Mouse (Mus musculus) layer of hippocampus, adult 18-20 months (tissue): ENCODE measurements around the gene Espnl. TPM values are rescaled to one million over a fixed set of nuclear protein-coding genes. Genes with fewer than 3 reads are reported as not detected.

Source experiments
- DNase-seq, 2 experiments: peaks; one replicate each; pipeline ENCODE4 v3.0.0; 2022; ENCODE audit warnings: low spot score in 2 of 2
- long read RNA-seq: library from polyadenylated mRNA; stranded (forward); transcript quantifications from one replicate; pipeline ENCODE4 v2.0.0, GENCODE M21; 2021
- total RNA-seq, 2 experiments: library from RNA; stranded (reverse); gene quantifications; 2 replicates each; pipeline ENCODE4 v1.2.3; 2021

Gene Espnl
- total RNA-seq: under 1 TPM in 1 of 2 experiments, not detected in 1; 0.07 TPM
- long read RNA-seq: 0 reads

DNA sequence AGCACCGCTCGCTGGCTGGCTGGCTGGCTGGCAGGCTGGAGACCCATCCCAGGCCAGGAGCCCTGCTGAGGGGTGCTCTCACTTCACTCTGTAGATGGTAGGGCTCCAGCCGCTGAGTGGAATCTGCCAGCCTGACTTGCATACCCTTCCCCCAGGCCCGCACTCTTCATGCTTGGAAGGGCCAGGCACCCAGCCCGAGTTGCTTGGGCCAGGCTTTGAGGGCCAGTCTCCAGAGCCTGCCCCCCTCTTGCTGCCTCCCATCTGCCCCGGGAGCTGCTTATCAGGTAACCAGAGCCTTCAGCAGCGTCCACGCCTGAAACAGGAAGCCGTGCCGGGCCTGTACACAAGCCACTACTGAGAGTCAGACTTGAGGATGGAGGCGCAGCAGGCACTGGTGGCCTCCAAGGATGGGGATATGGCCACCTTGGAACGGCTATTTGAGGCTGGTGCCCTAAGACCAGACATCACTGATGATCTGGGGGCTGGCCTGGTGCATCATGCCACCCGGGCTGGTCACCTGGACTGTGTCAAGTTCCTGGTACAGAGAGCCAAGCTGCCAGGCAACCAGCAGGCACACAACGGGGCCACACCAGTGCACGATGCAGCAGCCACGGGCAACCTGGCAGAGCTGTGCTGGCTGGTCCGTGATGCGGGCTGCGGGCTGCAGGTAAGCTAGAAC is at the start of gene Espnl:
Espnl (plus strand) TSS at position 316 of the 679 bp plus-strand sequence.
- DNase-seq: no peak

DNA sequence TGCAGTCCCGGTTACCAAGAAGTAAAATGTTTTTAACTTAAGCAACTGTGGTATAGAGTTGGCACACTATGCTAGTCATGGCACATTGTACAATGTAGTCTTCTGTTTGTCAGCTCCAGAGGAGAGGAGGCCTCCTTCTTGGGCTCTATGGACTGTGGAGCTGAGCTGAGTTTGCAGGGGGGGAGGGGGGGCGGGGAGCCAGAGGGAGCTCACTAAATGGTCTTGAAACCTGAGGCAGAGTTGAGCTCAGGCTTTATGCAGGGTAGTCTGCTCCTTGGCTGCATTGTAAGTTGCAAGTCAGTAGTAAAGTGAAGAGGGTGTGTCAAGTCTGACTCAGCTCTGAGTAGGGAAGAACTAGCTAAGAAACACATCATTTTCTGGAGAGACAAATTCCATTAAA is 49.6 kb upstream of the Espnl start:
- no peak for DNase-seq

DNA sequence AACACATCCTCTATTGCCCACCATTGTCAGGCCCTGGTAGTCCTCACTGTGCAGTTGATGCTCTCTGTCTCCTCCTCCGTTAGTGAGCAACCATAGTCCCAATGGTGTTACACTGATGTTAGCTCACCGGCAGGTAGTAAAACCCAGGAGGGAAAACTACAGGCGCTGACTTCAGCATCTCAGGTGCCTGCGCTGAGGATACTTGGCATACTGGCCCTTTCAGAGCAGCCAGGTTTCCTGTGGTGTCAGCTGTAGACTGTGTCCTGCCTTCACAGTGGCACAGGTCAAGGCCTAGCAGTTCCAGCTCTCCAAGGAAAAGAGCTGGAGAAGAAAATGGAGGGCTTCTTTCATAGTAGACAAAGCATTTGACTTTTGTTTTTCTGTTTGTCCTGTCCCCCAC is 45.3 kb upstream of the Espnl start:
- DNase-seq: no peak

DNA sequence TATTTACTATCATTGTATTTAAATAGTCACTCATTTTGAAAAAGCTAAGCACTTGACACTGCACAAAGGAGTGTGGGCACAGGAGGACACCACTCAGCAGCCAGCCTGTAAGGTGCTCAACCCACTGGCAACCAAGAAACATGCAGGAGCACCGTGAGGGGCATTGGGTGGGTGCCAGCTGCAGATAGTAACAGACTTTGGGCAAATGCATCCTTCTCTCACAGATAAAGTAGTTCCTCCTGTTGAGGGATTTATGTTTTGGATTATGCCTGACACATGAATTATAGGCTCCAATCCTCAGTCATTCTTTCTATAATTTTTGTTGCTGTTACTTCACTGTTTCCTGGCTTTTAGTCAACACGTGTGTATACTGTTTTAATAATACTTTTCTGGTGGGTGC is 44.4 kb upstream of the Espnl start:
- DNase-seq: no peak

DNA sequence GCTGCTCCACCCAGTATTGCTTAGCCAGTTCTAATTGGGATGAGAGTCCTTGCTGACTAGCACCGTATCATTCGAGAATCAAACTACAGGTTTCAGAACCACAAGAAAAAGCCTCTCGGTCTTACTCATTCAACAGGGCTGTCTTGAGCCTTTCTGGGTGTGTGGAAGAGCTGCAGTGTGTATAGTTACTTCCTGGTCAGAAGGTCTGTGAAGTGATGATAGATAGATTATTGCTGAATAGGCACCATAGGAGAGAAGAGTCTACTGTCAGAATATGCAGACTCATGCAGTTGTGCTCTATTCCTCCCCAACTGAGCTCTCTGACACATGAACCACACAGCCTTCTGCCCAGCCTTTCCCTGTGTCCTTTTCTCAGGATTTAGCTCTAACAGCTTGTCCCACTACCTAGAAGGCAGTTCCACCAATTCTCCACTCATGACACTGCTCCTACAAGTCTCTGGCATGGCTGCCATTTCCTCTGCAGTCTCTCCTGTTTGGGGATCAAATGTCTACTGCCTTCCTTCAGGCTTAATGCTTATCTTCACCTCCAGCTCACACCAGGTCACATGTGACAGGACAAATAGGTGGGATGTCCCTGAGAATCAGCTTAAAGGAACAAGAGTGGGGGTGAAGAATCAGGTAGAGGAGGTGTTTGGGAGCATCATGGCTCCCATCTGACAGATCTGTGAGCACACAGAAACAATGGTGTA is 43.3 kb upstream of the Espnl start:
- DNase-seq: no peak

DNA sequence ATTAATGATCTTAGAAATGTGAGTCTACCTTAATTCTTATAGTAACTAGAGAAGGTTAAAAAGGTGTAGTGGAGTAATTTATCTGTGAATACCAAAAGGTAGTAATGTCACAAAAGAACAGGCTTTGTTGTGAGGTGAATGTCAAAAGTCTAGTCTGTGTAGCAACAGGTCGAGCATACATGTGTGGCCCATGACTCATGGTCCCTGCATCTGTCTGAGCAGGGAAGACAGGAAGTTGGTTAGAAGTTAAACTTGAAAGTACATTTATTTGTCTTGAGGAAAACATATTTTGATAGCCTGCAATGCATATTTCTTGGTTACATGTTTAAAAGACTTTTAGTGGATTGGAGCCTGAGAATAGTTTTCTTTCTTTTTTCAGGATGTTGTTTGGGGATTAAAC is 42.7 kb upstream of the Espnl start:
- DNase-seq: no peak

DNA sequence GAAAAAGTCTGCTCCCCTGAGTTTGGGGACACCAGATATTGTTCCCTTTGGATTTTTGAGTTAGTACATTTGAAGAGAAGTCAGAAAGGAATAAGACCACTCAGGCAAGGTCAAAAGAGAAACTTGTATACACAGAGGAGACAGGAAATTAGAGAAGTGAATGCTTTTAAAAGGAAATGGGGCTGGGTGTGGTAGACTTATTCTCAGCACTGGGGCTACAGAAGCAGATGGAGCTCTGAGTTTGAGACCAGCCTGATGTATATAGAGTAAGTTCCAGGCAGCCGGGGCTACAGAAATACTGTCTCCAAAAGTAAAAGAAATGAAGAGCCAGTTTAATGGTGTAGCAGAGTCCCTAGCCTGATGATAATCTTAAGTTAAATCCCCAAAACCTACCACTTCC is 39.3 kb upstream of the Espnl start:
- DNase-seq: no peak

DNA sequence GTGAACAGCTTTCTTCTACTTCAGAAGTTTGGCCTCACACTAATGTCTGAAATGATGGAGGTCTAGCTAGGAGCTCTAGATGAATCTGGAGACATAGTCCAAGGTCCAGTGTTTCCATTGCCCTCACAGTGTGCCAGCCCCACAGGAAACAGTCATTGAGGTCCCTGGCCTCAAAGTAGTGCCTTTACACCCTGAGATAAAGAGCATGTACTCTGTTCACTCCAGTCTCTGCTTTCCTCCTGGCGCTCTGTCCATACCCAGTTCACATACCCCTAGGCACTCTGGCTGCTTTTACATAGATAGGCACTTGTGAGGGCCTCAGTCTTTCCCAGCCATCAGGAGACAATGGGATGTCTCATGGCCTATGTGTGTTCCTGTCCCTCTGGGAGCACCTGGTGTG is 32.5 kb upstream of the Espnl start:
- no peak for DNase-seq

DNA sequence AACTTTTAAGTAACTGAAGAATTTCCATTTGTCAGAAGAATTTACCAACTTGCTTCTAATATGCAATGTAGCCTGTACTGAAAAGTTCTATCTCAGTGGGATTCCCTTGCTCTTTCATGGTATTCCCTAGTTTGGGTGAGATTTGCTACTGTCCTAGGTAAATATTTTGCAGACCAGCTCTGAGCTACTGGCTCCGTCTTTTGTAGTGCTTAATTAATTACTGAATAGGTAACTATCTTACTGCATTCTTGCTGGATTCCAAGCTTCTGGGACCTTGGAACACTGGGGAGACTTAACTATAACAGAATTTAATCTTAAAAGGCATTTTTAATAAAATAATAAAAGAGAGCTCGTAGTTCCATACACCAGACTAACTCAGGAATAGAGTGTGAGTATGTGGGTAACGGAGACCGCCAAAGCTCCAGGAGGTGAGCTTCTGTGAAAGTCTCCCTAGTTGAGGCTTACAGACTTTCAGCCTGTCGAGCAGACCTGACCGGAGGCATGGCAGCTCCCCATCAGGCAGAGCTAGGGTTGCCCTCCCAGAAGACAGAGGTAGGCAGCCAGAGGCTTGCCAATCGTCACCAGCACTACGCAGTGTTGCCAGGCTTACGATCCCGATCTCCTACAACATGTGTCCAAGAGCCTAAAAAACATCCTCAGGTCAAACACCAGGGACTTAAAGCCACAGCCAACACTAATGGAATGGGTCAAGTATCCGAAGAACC is 29.6 kb upstream of the Espnl start:
- DNase-seq: no peak

DNA sequence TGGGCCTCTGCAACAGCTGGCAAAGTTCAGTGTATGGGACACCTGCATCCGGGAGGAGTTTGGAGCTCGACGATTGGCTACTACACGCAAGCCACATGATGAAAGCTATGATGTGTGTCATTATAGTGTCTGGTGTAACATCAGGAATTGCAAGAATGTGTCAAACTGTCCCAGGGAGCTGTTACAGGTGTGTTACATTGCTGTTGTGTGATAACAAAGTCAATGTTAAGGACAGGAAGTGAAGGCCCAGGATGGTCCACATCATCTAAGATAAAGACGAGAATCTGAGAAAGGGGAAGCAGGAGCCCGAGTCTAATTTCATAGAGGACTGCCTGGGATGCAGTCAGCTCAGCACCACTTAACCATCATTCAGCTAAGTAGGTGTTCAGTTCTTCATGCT is 26.3 kb upstream of the Espnl start:
- no peak for DNase-seq

DNA sequence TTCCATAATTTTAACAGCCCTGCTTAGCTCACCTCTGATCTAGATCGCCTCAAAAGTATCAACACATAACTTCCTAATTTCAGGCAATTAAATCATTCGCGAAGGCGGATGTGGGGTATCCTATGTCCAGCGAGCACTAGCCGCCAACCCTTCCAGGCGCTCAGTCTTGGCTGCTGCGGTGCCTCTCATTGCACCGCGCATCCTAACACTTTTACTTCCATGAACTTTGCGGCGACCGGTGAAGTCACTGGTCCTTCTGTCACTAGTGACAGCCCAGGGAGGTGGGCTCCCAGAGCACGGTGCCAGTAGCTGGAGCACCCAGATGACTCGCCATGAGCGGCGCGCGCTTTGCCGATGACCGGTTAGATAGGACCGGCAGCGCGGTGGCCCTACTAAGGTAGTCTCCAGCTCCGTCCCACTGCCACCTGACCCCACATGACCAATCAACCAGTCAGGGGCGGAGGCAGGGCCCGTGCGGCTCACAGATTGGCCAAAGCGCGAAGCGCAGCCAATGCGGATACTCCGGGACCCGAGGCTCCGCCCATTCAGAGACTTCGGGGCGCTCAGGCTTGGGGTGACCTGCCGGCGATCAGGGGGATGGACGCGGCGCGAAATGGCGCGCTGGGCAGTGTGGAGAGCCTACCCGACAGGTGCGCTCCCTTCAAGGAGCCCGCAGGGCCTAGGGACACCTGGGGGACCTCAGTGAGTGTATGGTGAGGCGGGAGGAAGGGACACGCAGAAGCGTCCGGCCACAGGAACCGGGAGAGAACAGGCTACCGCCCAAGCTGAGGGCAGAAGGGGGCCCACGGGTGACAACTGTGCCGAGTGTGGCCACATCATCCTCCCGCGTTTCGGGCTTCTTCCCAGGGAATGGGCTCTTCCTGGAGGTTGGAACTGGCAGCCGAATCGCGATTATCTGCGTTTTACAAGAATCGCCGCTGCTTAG is 23.8 kb upstream of the Espnl start, which contains the start of gene Scly:
Scly (plus strand) TSS at position 540 of the 946 bp plus-strand sequence.
- peak; percentile 93 to 97 for DNase-seq

DNA sequence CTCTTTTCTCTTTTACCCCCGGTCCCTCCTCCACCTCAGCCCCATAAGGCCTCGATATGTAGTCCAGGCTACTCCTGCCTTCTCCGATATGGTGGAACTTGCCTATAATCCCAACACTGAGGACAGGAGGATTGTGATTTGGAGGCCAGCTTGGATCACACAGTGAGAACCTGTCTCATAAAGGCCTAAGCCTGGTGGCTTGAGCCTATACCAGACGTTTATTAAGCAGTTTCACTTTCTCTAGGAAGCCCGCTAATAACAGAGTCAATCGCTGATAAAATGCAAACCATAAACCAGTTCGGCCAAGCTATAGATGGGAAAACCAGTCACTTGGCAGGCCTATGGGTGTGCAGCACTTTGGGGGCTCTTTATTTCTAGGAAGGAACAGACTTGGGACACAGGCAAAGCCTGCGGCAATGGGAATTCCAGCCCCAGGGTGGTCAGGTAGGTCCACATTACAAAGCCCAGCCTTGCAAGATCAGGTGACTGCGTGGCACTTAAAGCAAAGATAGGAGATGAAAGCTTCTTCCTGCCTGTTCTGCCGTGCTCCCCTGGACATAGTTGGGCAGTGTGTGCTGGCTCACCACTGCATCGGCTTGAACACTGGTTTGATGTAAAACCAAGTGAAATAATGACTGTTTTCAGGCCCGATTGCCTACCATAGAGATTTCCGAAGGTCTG is 22.7 kb upstream of the Espnl start:
- no peak for DNase-seq

DNA sequence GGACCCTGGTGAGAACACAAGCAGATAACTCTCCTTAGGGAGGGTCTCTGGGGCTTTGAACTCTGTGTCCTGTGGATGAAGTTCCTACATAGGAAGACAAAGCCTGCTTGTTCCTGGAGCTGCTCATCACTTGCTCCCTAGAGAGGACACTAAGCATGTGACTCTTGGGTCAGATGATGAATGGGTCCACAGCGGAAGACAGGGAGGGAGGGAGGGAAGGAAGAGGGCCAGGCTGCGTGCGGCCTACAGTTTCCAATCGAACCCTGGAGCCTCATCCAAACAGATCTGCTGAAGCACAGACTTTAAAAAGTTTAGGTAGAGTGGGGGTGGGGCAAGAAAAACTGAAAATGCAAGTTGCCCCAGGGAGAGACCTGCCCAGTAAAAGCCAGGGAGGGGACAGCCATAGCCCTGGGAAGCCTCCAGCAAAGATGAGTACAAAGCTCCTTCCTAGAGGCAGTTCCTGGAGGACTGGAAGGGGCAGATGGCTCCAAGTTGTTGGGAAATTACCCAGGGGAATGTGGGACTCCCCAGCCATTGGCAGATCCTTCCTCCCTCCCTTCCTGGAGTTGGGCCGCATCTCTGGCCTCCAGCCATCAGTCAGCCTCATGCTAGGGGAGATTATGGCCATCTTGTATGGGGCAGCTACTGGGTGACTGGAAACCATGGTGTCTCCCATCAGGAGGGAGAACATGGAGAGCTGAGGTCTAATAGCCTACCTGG is 22.0 kb upstream of the Espnl start:
- no peak for DNase-seq

DNA sequence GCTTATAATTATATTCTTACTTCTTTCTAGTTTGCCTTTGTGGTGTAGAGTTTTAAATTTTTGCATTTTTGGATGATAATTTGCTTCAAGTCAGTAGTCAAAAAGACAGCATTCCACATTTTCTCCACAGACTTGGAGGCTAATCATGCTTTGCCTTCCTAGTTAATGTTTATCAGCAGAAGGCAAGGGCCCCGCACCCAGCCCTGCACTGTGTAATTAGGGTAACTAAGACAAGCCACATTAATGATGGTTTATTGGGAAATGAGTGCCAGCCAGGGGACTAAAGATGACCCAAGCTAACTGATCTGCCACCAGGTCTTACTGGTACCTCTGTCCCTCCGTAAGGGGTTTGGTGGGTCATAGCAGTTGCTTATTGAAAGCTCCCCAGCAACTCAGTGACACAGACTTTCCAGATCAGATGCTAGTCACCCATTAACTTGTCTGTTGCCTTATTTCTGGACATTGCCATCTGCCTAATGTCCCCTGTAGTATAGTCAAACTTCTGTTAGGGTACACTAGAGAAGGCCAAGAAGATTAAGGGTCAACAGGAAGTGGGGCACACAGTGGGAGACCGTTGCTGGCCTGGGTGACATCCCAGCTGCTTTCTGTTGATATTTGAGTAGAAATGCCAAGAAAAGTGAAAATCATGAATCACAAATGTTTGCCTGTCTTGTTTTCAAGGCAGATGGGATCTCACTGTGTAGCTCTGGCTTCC is 20.5 kb upstream of the Espnl start:
- DNase-seq: peak in 1 of 2 experiments; percentile 8

DNA sequence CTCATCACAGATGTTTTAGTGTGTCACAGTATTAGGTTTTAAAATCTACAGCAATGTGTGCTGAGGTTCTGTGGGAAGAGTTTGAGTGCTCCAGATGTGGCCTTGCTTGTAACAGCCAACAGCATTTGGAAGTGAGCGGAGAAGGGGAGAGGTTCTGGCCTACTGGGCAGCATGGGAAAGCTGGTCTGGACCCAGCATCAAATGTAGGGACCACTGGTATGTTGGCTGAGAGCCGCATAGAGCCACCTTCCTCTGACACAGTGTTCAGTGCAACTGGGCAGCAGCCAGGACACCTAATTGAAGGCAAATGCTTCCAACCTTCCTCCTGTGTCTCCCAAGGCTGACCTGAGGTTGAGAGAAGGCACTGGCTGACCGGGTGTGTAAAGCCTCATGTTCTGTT is 19.9 kb upstream of the Espnl start:
- no peak for DNase-seq

DNA sequence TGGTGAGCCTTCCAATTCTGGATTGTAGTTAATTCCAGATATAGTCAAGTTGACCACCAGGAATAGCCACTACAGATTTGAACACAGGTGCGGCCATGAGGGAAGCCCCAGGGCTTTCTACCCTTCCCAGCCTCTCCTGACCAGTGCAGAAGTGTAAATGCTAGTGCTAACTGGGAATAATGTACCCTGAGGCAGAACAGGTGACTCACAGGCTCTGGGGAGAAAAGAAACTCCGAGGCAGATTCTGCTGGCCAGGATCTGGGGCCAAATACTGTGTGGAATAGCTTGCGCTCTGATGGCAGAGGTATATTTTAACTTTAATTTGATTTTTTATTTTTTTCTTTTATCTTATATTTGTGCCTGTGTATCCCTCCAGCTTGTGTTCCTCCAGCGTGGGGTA is 17.3 kb upstream of the Espnl start:
- DNase-seq: no peak

DNA sequence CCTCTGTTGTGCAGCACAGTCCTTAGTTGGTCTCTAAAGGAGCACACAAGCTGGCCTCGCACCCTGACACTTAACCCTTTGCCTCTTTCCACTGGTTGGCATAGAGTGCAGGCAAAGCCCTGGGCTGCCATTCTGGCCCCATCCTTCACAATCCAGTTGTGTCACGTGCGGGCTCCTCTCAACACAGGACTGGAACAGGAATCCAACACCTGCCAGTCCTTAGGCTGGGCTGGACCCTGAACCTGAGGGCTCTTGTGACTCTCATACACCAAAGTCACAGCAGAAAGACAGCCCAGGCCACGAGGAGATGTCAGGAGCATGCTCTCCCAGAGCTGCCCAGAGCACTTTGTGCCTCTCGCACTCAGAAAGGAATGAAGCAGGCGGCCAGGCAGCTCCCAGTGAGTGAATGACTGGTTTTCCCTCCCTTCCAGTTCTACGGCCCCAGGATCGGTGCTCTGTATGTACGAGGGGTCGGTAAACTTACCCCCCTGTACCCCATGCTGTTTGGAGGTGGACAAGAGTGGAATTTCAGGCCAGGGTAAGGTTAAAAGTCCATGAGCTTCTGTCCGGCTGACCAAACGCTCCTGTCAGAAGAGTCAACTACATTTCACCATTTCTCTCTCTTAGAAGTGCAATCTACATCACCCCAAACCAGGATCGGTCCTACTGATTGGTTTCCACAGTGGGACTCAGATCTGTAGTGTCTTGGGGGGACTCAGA is 12.3 kb upstream of the Espnl start:
- DNase-seq: no peak

DNA sequence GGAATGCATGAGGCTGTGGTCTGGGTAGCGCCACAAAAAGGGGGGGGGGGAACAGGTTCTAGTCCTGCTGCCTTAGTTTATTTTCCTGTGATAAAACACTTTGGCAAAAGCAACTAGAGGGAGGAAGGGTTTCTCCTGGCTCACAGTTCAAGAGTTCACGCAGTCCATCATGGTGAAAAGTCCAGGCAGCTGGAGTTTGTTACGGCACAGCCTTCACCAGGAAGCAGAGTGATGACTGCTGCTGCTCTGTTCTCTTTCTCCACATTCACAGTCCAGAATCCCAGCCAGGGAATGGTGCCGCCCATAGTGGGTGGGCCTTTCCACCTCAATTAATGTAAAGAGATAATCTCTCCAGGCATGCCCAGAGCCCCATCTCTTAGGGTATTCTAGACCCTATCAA is 9.6 kb upstream of the Espnl start:
- DNase-seq: no peak

DNA sequence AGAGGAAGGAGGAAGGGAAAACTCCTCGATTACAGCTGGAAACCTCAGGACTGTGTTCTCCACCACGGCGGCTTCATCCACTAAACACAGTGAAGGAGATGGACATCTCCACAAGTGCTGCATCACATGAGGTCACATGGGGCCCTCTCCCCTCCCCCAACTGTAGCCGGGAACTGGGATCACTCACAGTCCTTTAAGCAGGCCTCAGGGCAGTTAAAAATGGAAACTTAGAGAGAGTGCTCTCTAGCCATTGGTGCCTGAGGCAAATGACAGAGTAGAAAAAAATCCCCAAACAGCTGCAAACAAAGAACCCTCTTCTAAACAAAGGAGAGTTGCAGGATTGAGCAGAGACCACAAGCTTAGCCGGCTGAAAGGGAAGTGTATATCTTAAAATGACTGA is 8.6 kb upstream of the Espnl start:
- no peak for DNase-seq
